Mouse (Mus musculus) forebrain, embryonic 14.5 days (tissue): ENCODE measurements at regions not wholly inside any gene's neighbourhood (a gene's known extent, or its start where the extent isn't known, plus 50 kb on each side); places are given as distances from the start of the nearest gene placed in this dataset.

Experiments used
- ATAC-seq: fragments of 200-750 bp; cut with Nextera tagmentation; 2 replicates; pipeline ENCODE4 v1.8.0; 2017; ENCODE audit warnings: mild to moderate bottlenecking, moderate library complexity
- DNase-seq: peaks from one replicate; pipeline ENCODE4 v3.0.0-alpha.2; 2015; ENCODE audit warnings: low spot score
- H3K27ac ChIP-seq: fragments of 300-500 bp; sonication (generic); 2 replicates; pipeline ENCODE4 v1.5.1; 2014; ENCODE audit warnings: low read depth, mild to moderate bottlenecking, control low read depth, low read length, moderate library complexity
- H3K27me3 ChIP-seq: fragments of 300-500 bp; sonication (generic); replicated peaks from 2 replicates; pipeline ENCODE4 v1.6.1; 2014; ENCODE audit warnings: low read length, control low read depth, mixed read lengths; ENCODE audit not compliant: control insufficient read depth, insufficient read depth
- H3K36me3 ChIP-seq: fragments of 300-500 bp; sonication (generic); 2 replicates; pipeline ENCODE4 v1.6.1; 2014; ENCODE audit warnings: low read length, control low read depth; ENCODE audit not compliant: control insufficient read depth, insufficient read depth
- H3K4me1 ChIP-seq: fragments of 300-500 bp; sonication (generic); 2 replicates; pipeline ENCODE4 v1.6.1; 2014; ENCODE audit warnings: antibody characterized with exemption, low read length, control low read depth; ENCODE audit not compliant: control insufficient read depth, insufficient read depth
- H3K4me2 ChIP-seq: fragments of 300-500 bp; sonication (generic); 2 replicates; pipeline ENCODE4 v1.6.1; 2014; ENCODE audit warnings: mild to moderate bottlenecking, control low read depth, low read length
- H3K4me3 ChIP-seq: fragments of 300-500 bp; sonication (generic); 2 replicates; pipeline ENCODE4 v1.5.1; 2014; ENCODE audit warnings: low read depth, low read length, control low read depth
- H3K9ac ChIP-seq: fragments of 300-500 bp; sonication (generic); 2 replicates; pipeline ENCODE4 v1.6.1; 2014; ENCODE audit warnings: mild to moderate bottlenecking, low read length, control low read depth, moderate library complexity
- H3K9me3 ChIP-seq: fragments of 300-500 bp; sonication (generic); replicated peaks from 2 replicates; pipeline ENCODE4 v1.6.1; 2016; ENCODE audit warnings: low read length, control low read depth, mixed read lengths; ENCODE audit not compliant: control insufficient read depth
- WGBS: fragments of 180-500 bp; shearing (Covaris S2); extraction: QIAGEN DNeasy Blood & Tissue Kit; methylation state at CpG from one replicate; pipeline ENCODE4 v1.1.7; 2014; 5-methylcytosine and 5-hydroxymethylcytosine counted together

- Histone ChIP-seq H3K9me3 (no peaks in the 10 kb centered on the region), H3K4me2 (no peak overlapping the region), H3K9ac (no peak overlapping the region), H3K27me3 (no peaks in the 10 kb centered on the region), H3K27ac (no peak overlapping the region), H3K36me3 (no peaks in the 10 kb centered on the region), H3K4me1 (no peaks in the 10 kb centered on the region; the same call in 1 of the 2 replicates), H3K4me3 (no peak overlapping the region)
- DNase-seq (no peak), ATAC-seq (no peak)
- 49% methylated on average over 3 of the region's 3 CpGs for WGBS
Observed at GRCm38 (mm10) chr2:56576588-56576987, 547.2 kb downstream of the Nr4a2 start.

- H3K4me3 ChIP-seq: no peak overlapping the region
- H3K9ac ChIP-seq: no peak overlapping the region
- no peak overlapping the region for H3K27ac ChIP-seq
- H3K4me1 ChIP-seq: no peaks in the 10 kb centered on the region; the same call in 1 of the 2 replicates
- ATAC-seq (peak; percentile 10; the same call in 1 of the 2 replicates), DNase-seq (no peak)
- H3K4me2 ChIP-seq: no peak overlapping the region
- 57% methylated on average over 2 of the region's 2 CpGs for WGBS
- H3K27me3 ChIP-seq: no peaks in the 10 kb centered on the region
- H3K9me3 ChIP-seq: no peaks in the 10 kb centered on the region
- H3K36me3 ChIP-seq: no peaks in the 10 kb centered on the region
Observed at GRCm38 (mm10) chr2:56572757-56573156, 551.0 kb downstream of the Nr4a2 start.

GRCm38 (mm10) chr2:56561321-56561720 lies 562.5 kb downstream of the Nr4a2 start:
- ATAC-seq: no peak; the same call in 1 of the 2 replicates
- Histone ChIP-seq H3K27me3 (no peaks in the 10 kb centered on the region), H3K27ac (no peak overlapping the region), H3K9ac (no peak overlapping the region), H3K4me3 (no peak overlapping the region), H3K4me2 (no peak overlapping the region), H3K36me3 (no peaks in the 10 kb centered on the region), H3K4me1 (no peaks in the 10 kb centered on the region), H3K9me3 (no peaks in the 10 kb centered on the region)
- DNase-seq: peak; percentile 57
- 60% methylated on average over 2 of the region's 2 CpGs for WGBS

- H3K36me3 ChIP-seq: no peaks in the 10 kb centered on the region
- no peaks in the 10 kb centered on the region for H3K27me3 ChIP-seq
- H3K9ac ChIP-seq: no peak overlapping the region
- no peak overlapping the region for H3K4me2 ChIP-seq
- no peaks in the 10 kb centered on the region for H3K4me1 ChIP-seq
- no peak overlapping the region for H3K27ac ChIP-seq
- no peak overlapping the region for H3K4me3 ChIP-seq
- WGBS: 68% methylated on average over 7 of the region's 7 CpGs
- ATAC-seq (no peak), DNase-seq (no peak)
- no peaks in the 10 kb centered on the region for H3K9me3 ChIP-seq
Observed at GRCm38 (mm10) chr2:56552197-56552964, 571.4 kb downstream of the Nr4a2 start.

- H3K27ac ChIP-seq: no peak overlapping the region
- no peak overlapping the region for H3K4me3 ChIP-seq
- no peaks in the 10 kb centered on the region for H3K4me1 ChIP-seq
- H3K9me3 ChIP-seq: no peaks in the 10 kb centered on the region
- no peaks in the 10 kb centered on the region for H3K27me3 ChIP-seq
- no peaks in the 10 kb centered on the region for H3K36me3 ChIP-seq
- H3K9ac ChIP-seq: no peak overlapping the region
- DNase-seq: peak; percentile 38
- WGBS: 86% methylated on average over 2 of the region's 2 CpGs
- H3K4me2 ChIP-seq: no peak overlapping the region
- ATAC-seq: no peak
Observed at GRCm38 (mm10) chr2:56550163-56550562, 573.6 kb downstream of the Nr4a2 start.

- no peaks in the 10 kb centered on the region for H3K9me3 ChIP-seq
- no peak overlapping the region for H3K4me3 ChIP-seq
- WGBS: 75% methylated on average over 2 of the region's 2 CpGs
- H3K36me3 ChIP-seq: no peaks in the 10 kb centered on the region
- H3K9ac ChIP-seq: no peak overlapping the region
- ATAC-seq (no peak), DNase-seq (no peak)
- no peak overlapping the region for H3K4me2 ChIP-seq
- no peaks in the 10 kb centered on the region for H3K27me3 ChIP-seq
- no peak overlapping the region for H3K27ac ChIP-seq
- 0 out of 2 replicates have a peak, but pooled peaks cover 5% of the 10 kb centered on the region for H3K4me1 ChIP-seq
Observed at GRCm38 (mm10) chr2:56540714-56541113, 583.1 kb downstream of the Nr4a2 start.

GRCm38 (mm10) chr2:56539828-56540227 lies 584.0 kb downstream of the Nr4a2 start:
- H3K27ac ChIP-seq: no peak overlapping the region

GRCm38 (mm10) chr2:56519428-56519827 lies 604.4 kb downstream of the Nr4a2 start:
- no peaks in the 10 kb centered on the region for H3K9me3 ChIP-seq
- no peak for ATAC-seq
- peak; percentile 4 for DNase-seq
- no peak overlapping the region for H3K4me3 ChIP-seq
- H3K27ac ChIP-seq: no peak overlapping the region
- no peaks in the 10 kb centered on the region for H3K36me3 ChIP-seq
- no peak overlapping the region for H3K4me2 ChIP-seq
- no peaks in the 10 kb centered on the region for H3K4me1 ChIP-seq
- WGBS: 47% methylated on average over 7 of the region's 7 CpGs
- no peak overlapping the region for H3K9ac ChIP-seq
- no peaks in the 10 kb centered on the region for H3K27me3 ChIP-seq

More at GRCm38 (mm10) chr2:56539828-56540227, 584.0 kb downstream of the Nr4a2 start:
- no peaks in the 10 kb centered on the region for H3K27me3 ChIP-seq
- ATAC-seq (peak; percentile 97), DNase-seq (peak; percentile 87)
- H3K36me3 ChIP-seq: no peaks in the 10 kb centered on the region
- no peak overlapping the region for H3K4me3 ChIP-seq
- H3K9ac ChIP-seq: no peak overlapping the region
- H3K4me1 ChIP-seq: 0 out of 2 replicates have a peak, but pooled peaks cover 5% of the 10 kb centered on the region
- no peaks in the 10 kb centered on the region for H3K9me3 ChIP-seq
- no peak overlapping the region for H3K4me2 ChIP-seq
- WGBS: 57% methylated on average over 8 of the region's 8 CpGs
